Mouse (Mus musculus): ENCODE data around the gene Crip1.
A peak's percentile ranks its signal among the peaks of the same experiment; 100 is the strongest.

The Crip1 gene

DNA sequence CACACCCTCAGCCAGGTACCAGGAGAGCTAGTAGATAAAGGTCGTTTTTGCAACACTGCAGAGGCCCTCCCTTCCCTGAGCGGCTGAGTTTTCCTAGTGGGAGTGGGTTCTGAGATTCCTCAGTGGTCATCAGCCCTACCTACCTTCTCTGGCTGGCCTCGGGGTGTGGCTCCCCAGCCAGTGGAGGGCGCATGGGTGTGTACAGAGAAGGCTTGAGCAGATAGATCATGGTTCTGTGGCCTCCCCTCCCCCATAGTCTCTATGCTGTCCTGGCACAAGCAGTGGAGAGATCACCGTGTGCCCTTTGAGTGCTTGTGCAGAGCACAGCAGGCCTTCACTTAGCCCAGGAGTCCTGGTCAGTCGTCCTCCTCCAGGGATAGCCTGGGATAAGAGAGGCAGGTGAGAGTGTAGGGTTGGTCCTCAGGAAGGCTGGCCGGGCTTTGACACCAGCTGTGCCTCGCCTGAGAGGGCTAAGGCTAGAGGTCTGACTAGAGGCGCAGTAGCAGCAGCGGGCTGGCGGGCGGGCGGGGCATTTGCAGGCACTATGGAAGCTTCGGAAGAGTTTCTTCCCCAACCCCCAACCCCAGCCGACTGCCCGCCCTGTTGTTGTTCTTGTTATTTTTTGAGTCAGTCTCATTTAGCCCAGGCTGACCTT lies 2.4 kb downstream of the Crip1 start:
- peak in 1 of 2 experiments; percentile 53 for DNase-seq

DNA sequence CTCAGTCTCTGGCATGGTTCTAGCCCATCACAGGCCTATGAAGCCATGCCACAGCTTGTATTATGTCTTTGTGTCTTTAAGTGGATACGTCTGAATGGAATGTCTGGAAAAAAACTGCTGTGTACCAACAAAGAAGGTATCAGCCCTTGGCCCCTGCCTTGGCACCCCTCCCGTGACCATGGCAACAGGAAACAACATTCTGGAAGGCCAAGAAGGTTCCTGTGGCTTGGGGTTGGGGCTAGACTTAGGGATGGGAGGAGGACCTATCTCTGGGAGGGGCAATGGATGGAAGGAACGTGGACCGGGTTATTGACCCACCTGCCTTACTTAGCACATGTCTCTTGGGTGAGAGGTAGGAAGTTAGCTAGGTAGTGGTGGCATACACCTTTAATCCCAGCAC lies 3.2 kb downstream of the Crip1 start:
- DNase-seq: peak in 1 of 2 experiments; percentile 49

DNA sequence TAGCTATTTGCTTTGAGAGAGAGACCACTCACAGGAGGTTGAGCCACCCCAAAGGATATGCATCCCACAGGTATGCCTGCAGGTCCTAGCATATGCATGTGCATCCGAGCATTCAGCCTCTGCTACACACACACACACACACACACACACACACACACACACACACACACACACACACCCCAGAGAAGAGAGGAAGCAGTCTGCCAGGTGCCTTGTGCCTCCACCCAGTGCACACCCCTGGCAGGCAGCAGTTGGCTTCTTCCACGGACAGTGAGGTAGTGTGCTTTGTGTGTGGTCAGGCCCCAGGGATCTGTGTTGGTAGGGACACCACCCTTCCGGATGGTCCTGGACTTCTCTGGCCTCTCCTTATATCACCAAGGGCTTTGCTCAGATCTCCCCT lies 3.8 kb downstream of the Crip1 start:
- DNase-seq: no peak

DNA sequence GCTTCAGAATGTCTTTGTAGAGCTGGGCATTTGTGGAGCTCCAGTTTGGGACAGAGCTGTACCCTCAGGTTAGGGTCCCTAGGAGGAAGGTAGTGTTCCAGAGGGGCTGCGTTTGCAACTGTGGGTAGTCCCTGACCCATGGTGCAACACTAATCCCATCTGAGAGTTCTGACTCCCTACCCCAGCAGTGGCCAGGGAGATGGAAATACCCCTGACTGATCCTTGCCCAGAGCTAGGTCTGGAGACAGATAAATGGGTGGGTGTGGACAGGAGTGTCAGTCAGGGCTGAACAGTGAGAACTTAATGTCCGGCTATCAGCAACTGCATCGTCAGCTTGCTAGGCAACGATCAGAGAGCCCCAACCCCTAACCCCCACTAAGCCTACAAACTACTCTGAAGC lies 4.5 kb downstream of the Crip1 start:
- no peak for DNase-seq

DNA sequence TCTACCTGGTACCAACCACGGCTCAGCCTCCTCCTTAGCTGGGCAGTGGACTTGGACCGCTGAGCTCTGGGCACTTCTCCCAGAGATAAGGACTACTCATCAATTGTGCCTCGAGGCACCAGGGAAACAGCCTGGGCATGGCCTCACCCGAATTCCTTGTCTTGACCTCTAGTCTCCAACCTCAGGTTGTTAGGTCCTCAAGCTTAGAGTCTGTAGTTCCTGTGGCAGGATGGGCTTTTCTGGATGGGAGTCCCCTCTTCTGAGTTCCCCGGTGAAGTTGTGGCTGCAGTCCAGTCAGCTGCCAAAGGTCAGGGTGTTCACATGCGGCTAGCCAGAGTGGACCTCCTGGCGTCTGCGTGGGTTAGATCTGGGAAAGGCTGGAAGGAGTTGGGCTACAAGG lies 4.9 kb downstream of the Crip1 start:
- DNase-seq: no peak

GRCm38 (mm10) chr12:113151661-113152271 lies 5.7 kb downstream of the Crip1 start:
- DNase-seq: no peak

- no peak for DNase-seq
These were observed 6.2 kb downstream of the Crip1 start for GRCm38 (mm10) chr12:113152272-113152661.

DNA sequence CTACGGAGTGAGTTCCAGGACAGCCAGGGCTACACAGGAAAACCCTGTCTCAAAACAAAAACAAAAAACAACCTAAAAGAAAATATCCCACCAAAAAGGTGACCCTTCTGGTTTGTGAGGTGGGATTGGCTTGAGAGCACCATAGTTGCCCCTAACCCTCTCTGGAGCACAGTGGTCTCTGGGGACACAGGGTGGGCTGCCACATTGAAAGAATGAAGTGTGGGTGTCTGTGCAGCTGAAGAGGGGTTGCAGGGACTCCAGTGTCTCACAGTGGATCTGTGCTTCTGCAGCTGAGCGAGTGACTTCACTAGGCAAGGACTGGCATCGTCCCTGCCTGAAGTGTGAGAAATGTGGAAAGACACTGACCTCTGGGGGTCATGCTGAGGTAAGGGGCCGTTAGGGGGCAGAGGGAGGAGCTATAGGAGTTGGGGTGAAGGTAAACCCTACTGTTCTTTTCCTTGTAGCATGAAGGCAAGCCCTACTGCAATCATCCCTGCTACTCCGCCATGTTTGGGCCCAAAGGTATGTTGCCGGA lies 6.9 kb downstream of the Crip1 start:
- DNase-seq: no peak

- DNase-seq: no peak
These were observed 7.9 kb downstream of the Crip1 start for GRCm38 (mm10) chr12:113153971-113154370.

- no peak for DNase-seq
These were observed 8.6 kb downstream of the Crip1 start for GRCm38 (mm10) chr12:113154747-113155075.

GRCm38 (mm10) chr12:113155076-113155771 lies 9.1 kb downstream of the Crip1 start:
- peak; percentile 64 for DNase-seq

DNA sequence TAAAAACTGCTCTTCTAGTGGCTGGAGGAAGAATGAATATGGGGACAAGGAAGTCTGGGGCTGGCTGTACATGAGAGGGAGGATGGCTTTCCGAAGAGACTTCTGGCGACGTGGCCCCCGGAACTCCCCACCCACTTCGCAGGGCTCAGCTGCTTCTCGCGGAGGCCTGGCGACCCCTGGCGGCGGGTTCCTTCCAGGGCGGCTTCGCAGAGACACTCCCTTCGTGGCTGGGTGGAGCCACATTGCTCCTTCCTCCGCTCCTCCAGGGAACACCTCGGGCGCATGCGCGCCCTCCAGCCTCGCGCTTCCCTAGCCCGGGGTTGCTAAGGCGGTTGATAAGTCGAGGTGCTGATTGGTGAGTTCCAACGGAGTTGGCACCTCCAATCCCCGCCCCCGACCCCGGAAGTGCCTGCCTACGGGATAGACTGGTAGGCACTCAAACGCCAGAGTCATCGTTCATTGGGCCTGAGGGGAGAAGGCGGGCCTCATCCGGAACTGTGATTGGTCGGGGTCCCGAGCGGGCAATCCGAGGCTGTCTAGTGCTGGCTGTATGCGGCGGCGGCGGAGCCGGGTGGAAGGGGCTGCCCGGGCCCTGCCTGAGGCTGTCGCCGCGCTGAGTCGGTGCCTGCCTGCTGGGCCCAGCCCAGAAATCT lies 9.9 kb downstream of the Crip1 start, which contains the start of gene Tedc1:
Gene Tedc1, plus strand, starts transcription at position 535 of the 653 bp plus-strand sequence.
- DNase-seq: peak; percentile 100

DNA sequence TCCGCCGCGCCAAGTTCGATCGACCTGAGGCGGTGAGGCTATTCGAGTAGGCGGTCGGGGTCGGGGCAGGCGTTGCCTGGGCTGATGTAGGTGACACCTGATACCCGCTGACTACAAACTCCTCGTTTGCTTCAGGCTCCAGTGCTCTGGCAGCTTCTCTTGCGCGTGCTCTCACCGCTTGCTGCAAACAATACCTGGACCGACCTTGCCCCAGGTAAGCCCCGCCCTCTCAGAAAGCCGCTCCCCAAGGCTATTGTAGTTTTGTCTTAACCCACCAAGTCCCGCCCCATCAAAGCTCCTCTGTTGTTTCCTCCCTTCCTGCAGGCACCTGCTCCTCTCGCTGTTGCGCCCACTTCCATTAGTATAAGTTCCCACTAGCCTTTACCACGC lies 10.4 kb downstream of the Crip1 start:
- DNase-seq: no peak

GRCm38 (mm10) chr12:113157002-113157401 lies 10.9 kb downstream of the Crip1 start:
- DNase-seq: peak; percentile 43 to 58

DNA sequence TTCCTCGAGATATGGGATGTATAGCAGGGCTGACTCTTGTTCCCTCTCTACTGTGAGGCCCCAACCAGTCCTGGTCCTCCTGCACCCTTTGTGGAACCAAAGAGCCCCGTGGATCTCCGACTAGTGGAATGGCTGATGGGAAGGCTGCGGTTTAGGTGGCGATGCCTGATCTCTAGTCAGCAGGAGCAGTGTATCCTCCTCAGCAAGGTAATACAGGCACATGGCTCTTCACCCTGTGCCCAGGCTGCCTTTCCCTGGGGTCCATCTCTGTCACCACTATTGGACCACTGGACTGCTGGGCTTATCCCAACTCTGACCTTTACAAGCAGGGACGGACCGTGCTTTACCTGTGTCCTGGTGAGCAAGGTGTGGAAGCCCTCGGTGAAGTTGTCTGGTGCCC lies 11.4 kb downstream of the Crip1 start:
- peak in 1 of 2 experiments; percentile 4 for DNase-seq

DNA sequence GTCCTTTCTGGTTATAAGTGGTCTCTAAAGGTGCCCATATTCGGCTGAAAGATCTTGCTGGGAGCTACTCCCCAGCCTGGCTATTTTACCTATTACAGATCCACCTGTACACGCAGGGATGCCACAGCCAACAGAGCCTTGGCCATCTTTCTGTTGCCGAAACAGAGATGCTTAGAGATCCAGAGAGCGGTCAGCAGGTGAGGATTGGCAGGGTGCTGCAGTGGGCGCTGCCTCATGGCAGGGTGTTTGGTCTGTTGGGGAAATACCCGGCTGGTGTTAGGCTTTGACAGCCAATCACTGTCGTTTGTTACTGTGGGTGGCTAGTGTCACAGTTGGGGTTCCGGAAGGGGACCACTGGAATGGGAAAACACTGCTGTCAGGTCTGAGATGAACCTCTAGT lies 11.9 kb downstream of the Crip1 start:
- peak in 1 of 2 experiments; percentile 5 for DNase-seq

- no peak for DNase-seq
These were observed 17.5 kb downstream of the Crip1 start for GRCm38 (mm10) chr12:113163561-113164006.

- no peak for DNase-seq
These were observed 22.0 kb downstream of the Crip1 start for GRCm38 (mm10) chr12:113168031-113168536.

DNA sequence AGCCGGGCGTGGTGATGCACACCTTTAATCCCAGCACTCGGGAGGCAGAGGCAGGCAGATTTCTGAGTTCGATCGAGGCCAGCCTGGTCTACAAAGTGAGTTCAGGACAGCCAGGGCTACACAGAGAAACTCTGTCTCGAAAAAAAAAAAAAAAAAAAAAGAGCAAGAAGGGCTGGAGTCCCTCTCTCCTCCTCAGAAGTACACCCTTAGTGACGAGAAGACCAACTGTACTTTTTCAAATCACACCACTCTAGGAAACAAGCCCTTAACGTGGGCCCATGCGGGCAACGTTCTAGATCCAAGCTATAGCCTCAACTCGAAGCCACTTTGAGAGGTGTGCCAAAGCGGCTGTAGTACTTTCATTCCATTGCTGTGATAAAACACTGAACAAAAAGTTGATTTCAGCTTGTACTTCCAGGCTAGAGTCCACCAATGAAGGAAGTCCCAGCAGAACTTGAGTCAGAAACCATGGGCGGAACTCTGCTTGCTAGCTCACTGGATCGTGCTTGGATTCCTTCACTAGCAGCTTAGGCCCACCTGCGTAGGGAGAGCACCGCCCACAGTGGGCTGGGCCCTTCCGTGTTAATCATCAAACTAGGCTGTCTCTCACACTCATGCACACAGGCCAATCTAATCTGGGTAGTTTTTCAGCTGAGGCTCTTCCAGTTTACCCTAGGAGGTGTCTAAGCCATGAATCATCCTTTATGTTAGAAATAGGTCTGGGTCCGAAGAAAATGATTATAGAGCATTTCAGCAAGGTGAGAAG lies 31.0 kb downstream of the Crip1 start:
- DNase-seq: no peak

DNA sequence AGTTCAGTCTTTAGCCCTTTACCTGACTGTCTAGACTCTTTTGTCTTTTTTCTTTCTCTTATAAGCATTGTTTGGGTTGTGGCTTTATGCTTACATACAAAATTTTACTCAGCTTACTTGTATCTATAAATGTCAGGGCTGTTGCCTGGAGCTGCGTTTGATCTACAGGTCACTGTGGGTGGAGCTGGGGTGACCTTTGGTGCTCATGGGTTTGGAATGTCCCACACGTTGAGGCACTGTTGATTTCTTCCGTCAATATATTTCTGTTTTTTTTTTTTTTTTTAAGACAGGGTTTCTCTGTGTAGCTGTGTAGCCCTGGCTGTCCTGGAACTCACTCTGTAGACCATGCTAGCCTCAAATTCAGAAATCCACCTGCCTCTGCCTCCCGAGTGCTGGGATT lies 34.9 kb downstream of the Crip1 start:
- no peak for DNase-seq

DNA sequence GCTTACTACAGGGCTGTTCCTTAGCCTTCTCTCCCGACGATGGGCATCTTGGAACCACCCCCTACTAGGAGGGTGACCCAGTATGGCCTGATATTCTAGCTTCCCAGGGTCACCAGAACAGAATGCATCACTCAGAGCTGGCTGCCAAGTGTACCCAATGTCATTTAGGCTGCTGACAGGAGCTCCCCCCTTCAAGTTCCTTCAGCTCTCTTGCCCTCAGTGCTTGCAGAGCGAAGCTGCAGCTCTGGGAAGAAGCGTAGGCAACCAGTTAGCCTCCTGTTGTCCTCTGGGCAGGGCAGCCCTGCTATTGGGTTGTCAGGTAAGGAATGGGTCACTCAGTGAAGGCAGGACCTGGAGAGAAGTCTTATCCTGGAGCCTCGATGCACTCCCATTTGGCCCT lies 38.8 kb downstream of the Crip1 start:
- DNase-seq: no peak

Data from cerebellum, postnatal 14 days (tissue).